Mouse (Mus musculus) lung, postnatal 0 days (tissue): Measurements from ENCODE around the gene Cd3eap.

ENCODE experiments used
- CTCF ChIP-seq: IDR thresholded peaks from 2 replicates; pipeline ENCODE4 v1.5.1; 2016; ENCODE audit warnings: antibody characterized with exemption, mild to moderate bottlenecking
- EP300 ChIP-seq: IDR thresholded peaks from 2 replicates; pipeline ENCODE4 v1.6.1; 2016; ENCODE audit warnings: antibody characterized with exemption, mild to moderate bottlenecking, control low read depth

DNA sequence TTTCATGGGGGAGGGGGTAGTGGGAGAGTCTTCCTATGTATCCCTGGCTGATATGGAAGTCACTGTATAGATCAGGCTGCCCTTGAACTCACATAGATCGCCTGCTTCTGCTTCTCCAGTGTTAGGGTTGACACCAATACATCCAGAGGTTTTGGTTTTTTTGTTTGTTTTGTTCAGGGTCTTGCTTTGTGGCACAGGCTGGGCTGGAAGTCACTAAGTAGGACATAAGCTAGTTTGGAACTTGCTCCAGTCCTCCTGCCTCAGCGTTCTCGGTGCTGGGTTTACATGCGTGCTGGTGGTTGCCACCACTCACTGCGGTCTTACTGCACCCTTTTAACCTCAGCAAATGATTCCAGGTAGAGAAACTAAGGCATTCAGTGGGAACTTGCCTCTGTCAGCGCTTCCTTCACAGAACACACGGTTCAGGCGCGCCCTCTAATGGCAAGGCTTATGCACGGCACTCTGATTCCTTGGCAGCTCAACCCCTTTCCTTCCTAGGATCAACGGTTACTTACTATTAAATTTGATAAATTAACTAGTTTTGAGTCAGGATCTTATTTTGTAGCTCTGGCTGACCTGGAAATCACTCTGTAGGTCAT lies 16.0 kb downstream of the Cd3eap start:
- peak; percentile 95 for TF ChIP-seq CTCF
- no peak for TF ChIP-seq EP300
